Mouse (Mus musculus): ENCODE measurements at regions not wholly inside any gene's neighbourhood (a gene's known extent, or its start where the extent isn't known, plus 50 kb on each side); places are given as distances from the start of the nearest gene placed in this dataset.
"Not testable (repeated sequence)": the region's sequence is repeated elsewhere in the genome, so short reads cannot be mapped to it uniquely, and the experiment has no call there.

DNA sequence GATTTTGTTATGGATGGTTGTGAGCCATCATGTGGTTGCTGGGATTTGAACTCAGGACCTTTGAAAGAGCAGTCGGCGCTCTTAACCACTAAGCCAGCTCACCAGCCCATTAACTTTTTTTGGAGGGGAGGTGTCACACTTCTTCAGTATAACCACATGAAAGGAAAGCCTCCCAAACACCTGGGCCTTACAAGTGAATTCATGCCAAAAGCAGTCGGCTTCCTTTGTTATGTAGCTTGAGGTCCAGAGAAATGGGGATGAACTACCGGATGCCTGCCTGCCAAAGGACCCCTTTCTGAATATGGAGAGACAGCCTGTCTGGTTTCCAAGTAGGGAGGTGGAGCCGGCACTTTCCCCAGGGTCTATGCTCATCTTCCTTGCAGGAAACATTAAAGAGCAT is 80.6 kb upstream of the Fam174b start:
- no peak overlapping the region for H3K27ac ChIP-seq (ENCODE audit: low read length)
- H3K27me3 ChIP-seq (ENCODE audit: control insufficient read depth, insufficient read depth, low read length): no peaks in the 10 kb centered on the region
- ATAC-seq (ENCODE audit: insufficient read depth, low FRiP score): no peak
- no peak overlapping the region for H3K9ac ChIP-seq (ENCODE audit: low read length)
- H3K9me3 ChIP-seq (replicated peaks; ENCODE audit: control insufficient read depth, low read length): no peaks in the 10 kb centered on the region
- no peak overlapping the region for H3K4me2 ChIP-seq (ENCODE audit: low read depth, low read length)
- H3K4me1 ChIP-seq (ENCODE audit: control insufficient read depth, insufficient read depth, low read length): no peaks in the 10 kb centered on the region
- no peak overlapping the region for H3K4me3 ChIP-seq (replicated peaks; ENCODE audit: low read length)
- no peaks in the 10 kb centered on the region for H3K36me3 ChIP-seq (ENCODE audit: control insufficient read depth, insufficient read depth, low read length)
- 84% methylated on average over 5 of the region's 5 CpGs for WGBS

DNA sequence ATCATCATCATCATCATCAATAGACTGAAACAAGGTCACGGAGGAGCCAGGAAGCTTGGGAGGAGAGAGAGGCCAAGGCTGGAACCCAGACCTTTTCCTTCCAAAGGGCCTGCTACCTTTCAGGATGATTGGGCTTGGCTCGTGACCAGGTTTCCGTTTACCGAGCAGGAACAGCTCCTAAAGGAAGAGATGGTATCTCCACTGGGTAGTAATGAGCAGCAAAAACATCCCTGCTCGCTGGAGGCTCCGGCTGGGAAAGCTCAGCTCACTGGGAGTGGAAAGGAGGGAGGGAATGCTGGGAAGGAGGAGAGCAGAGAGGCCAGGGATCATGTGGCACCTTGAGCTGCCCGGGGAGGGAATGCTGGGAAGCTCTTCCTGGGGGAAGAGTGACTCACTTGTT is 82.8 kb upstream of the Fam174b start:
- no peaks in the 10 kb centered on the region for H3K9me3 ChIP-seq (replicated peaks; ENCODE audit: control insufficient read depth, low read length)
- no peak overlapping the region for H3K9ac ChIP-seq (ENCODE audit: low read length)
- no peak overlapping the region for H3K4me3 ChIP-seq (replicated peaks; ENCODE audit: low read length)
- H3K4me1 ChIP-seq (ENCODE audit: control insufficient read depth, insufficient read depth, low read length): no peaks in the 10 kb centered on the region
- WGBS: 43% methylated on average over 7 of the region's 7 CpGs
- no peaks in the 10 kb centered on the region for H3K36me3 ChIP-seq (ENCODE audit: control insufficient read depth, insufficient read depth, low read length)
- H3K27me3 ChIP-seq (ENCODE audit: control insufficient read depth, insufficient read depth, low read length): no peaks in the 10 kb centered on the region
- ATAC-seq (ENCODE audit: insufficient read depth, low FRiP score): no peak
- no peak overlapping the region for H3K27ac ChIP-seq (ENCODE audit: low read length)
- no peak overlapping the region for H3K4me2 ChIP-seq (ENCODE audit: low read depth, low read length)

DNA sequence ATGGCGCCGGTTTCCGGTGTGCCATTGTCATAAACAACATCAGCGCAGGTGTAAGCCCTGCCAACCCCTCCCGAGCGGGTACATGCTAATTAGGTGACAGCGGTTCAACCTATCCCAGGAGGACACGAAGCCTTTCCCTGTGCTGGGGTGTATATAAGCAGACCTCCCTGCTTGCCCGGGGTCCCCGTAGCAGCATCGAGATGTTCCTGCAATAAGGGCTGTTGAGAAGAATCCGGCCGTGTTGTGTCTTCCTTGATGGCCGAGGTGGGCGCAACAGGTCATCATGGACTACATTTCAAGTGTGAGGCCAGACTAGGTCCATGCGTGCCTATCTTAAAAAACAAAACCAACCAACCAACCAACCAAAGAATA is 83.7 kb upstream of the Fam174b start:
- not testable (repeated sequence) for H3K4me1 ChIP-seq (ENCODE audit: control insufficient read depth, insufficient read depth, low read length); H3K4me2 ChIP-seq (ENCODE audit: low read depth, low read length); H3K36me3 ChIP-seq (ENCODE audit: control insufficient read depth, insufficient read depth, low read length); H3K9me3 ChIP-seq (replicated peaks; ENCODE audit: control insufficient read depth, low read length); H3K27ac ChIP-seq (ENCODE audit: low read length); H3K4me3 ChIP-seq (replicated peaks; ENCODE audit: low read length); H3K9ac ChIP-seq (ENCODE audit: low read length); ATAC-seq (ENCODE audit: insufficient read depth, low FRiP score); H3K27me3 ChIP-seq (ENCODE audit: control insufficient read depth, insufficient read depth, low read length)
- WGBS: 94% methylated on average over 16 of the region's 16 CpGs

DNA sequence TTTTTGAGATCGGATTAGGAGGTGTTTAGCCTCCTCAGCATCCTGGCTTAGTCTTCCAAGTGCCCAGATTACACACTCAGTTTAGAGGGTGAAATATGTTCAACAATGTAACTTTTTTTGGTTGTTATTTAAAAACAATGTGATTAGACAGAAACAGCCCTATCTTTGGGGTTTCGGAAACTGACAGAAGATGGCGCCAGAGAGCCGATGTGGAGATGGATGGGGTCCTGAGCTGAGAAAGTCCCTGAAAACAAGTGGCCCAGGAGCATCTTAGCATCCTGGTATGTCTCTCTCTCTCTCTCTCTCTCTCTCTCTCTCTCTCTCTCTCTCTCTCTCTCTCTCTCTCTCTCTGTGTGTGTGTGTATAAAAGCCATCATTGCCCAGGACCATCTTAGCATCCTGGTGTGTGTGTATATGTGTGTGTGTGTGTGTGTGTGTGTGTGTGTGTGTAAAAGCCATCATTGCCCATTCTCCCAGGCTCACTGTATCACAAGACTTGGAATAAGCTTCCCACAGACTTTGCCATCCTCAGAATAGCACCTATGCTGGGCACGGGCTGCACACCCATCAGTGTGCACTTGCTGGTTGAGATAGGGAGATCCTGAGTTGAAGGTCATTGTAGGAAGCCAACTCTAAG is 84.2 kb upstream of the Fam174b start:
- no peak overlapping the region for H3K9ac ChIP-seq (ENCODE audit: low read length)
- 23% methylated on average over 5 of the region's 5 CpGs for WGBS
- ATAC-seq (ENCODE audit: insufficient read depth, low FRiP score): no peak; the same call in 1 of the 2 replicates
- H3K4me3 ChIP-seq (replicated peaks; ENCODE audit: low read length): no peak overlapping the region
- H3K27ac ChIP-seq (ENCODE audit: low read length): no peak overlapping the region
- no peaks in the 10 kb centered on the region for H3K4me1 ChIP-seq (ENCODE audit: control insufficient read depth, insufficient read depth, low read length)
- H3K36me3 ChIP-seq (ENCODE audit: control insufficient read depth, insufficient read depth, low read length): no peaks in the 10 kb centered on the region
- no peaks in the 10 kb centered on the region for H3K9me3 ChIP-seq (replicated peaks; ENCODE audit: control insufficient read depth, low read length)
- H3K4me2 ChIP-seq (ENCODE audit: low read depth, low read length): no peak overlapping the region
- no peaks in the 10 kb centered on the region for H3K27me3 ChIP-seq (ENCODE audit: control insufficient read depth, insufficient read depth, low read length)

DNA sequence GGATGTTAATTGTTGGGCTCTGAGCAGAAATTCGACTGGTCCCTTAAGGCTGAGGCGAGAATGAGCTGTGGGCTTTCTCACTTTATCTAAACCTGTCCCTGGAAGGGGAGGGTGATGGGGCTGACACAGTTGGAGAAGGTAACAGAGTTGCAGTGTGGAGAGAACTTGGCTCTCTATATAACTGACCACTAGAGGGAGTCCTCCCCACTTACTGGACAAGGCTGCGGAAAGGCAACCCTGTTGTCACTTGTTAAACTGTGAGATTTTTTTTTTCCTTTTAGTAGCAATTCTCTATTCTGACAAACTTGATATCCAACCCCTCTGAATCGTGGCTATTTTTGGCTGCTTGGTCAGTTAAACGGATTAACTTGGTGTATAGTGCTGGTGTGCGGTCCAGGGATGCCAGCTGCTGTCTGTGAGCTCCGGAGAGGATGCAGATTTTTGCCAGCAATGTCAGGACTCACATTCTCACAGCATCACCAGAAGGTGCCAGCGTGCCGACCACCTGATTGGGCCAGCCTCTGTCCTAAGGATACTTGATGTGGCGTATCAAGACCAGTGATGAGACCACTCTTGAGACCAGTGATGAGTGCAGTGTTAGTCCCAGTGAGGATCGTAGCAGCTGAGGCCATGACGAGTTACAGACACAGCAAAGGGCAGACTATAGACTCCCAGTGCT is 85.8 kb upstream of the Fam174b start:
- Histone ChIP-seq H3K9me3 (replicated peaks; ENCODE audit: control insufficient read depth, low read length) (no peaks in the 10 kb centered on the region), H3K9ac (ENCODE audit: low read length) (peak overlapping the region; percentile 40; the same call in 1 of the 2 replicates), H3K4me1 (ENCODE audit: control insufficient read depth, insufficient read depth, low read length) (no peaks in the 10 kb centered on the region), H3K4me2 (ENCODE audit: low read depth, low read length) (0 out of 2 replicates have a peak overlapping the region, but pooled peaks have one; percentile 25), H3K27me3 (ENCODE audit: control insufficient read depth, insufficient read depth, low read length) (no peaks in the 10 kb centered on the region), H3K36me3 (ENCODE audit: control insufficient read depth, insufficient read depth, low read length) (no peaks in the 10 kb centered on the region), H3K27ac (ENCODE audit: low read length) (no peak overlapping the region), H3K4me3 (replicated peaks; ENCODE audit: low read length) (no peak overlapping the region)
- peak; percentile 53; the same call in 1 of the 2 replicates for ATAC-seq (ENCODE audit: insufficient read depth, low FRiP score)
- 28% methylated on average over 12 of the region's 12 CpGs for WGBS

DNA sequence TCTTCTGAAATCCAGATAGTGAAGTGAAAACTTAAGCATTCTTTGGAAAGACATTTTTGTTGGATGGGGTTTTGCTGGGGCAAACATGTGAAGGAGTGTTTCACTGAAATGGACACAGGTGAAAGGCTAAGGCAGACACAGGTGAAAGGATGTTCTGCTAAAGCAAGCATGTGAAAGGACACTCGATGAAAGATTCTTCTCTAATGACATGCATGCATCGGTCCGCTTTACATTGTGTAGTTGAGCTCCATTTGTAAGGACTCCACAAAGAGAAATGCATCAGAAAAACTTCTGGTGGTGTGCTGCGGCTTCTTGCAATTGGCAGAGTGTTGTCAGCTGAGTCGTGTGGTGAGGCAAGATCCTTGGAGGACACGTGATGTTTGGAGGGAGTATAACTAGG is 89.2 kb upstream of the Fam174b start:
- ATAC-seq (ENCODE audit: insufficient read depth, low FRiP score): no peak
- Histone ChIP-seq H3K9me3 (replicated peaks; ENCODE audit: control insufficient read depth, low read length) (no peaks in the 10 kb centered on the region), H3K4me1 (ENCODE audit: control insufficient read depth, insufficient read depth, low read length) (no peaks in the 10 kb centered on the region), H3K27ac (ENCODE audit: low read length) (no peak overlapping the region), H3K36me3 (ENCODE audit: control insufficient read depth, insufficient read depth, low read length) (no peaks in the 10 kb centered on the region), H3K9ac (ENCODE audit: low read length) (no peak overlapping the region), H3K4me2 (ENCODE audit: low read depth, low read length) (no peak overlapping the region), H3K27me3 (ENCODE audit: control insufficient read depth, insufficient read depth, low read length) (no peaks in the 10 kb centered on the region), H3K4me3 (replicated peaks; ENCODE audit: low read length) (no peak overlapping the region)
- 93% methylated on average over 6 of the region's 6 CpGs for WGBS

DNA sequence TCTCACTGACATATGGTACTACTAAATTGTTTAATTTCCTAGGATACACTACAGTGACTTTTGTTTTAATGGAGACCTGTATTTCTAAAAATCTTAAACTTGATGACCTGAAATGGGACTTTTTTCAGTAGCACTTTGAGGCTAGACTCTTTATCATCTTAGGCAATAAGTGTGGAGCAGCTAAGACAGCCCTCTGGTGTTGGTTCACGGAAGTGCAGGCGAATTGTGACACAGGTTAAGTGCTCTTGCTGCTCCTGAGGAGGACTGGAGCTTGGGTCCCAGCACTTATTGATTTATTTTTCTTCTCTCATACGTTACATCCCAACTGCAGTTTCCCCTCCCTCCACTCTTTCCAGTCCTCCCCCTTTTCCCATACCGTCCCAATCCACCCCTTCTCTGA is 92.1 kb upstream of the Fam174b start:
- no peak for ATAC-seq (ENCODE audit: insufficient read depth, low FRiP score)
- no peaks in the 10 kb centered on the region for H3K27me3 ChIP-seq (ENCODE audit: control insufficient read depth, insufficient read depth, low read length)
- WGBS: 27% methylated on average over 4 of the region's 4 CpGs
- H3K27ac ChIP-seq (ENCODE audit: low read length): no peak overlapping the region
- H3K4me2 ChIP-seq (ENCODE audit: low read depth, low read length): no peak overlapping the region
- H3K4me1 ChIP-seq (ENCODE audit: control insufficient read depth, insufficient read depth, low read length): no peaks in the 10 kb centered on the region
- no peaks in the 10 kb centered on the region for H3K36me3 ChIP-seq (ENCODE audit: control insufficient read depth, insufficient read depth, low read length)
- no peak overlapping the region for H3K9ac ChIP-seq (ENCODE audit: low read length)
- no peak overlapping the region for H3K4me3 ChIP-seq (replicated peaks; ENCODE audit: low read length)
- H3K9me3 ChIP-seq (replicated peaks; ENCODE audit: control insufficient read depth, low read length): no peaks in the 10 kb centered on the region

DNA sequence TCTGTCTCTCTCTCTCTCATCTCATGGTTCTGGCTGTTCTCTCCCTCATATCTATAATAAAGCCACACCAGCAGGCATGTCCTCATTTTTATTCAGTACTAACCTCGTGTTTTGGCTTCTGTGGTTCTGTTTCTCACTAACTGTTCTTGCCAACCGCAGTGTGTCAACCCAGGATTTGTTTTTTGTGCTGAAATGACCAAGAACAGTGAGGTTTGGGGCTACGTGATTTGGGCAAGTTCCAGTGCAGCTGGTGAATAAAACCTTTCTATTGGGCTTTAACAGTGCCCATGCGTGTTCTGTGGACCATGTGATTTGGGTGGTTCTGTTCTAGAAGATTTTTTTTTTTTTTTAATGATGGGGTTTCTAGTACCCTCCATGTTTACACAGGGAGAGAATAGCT is 93.0 kb upstream of the Fam174b start:
- no peaks in the 10 kb centered on the region for H3K9me3 ChIP-seq (replicated peaks; ENCODE audit: control insufficient read depth, low read length)
- no peak overlapping the region for H3K27ac ChIP-seq (ENCODE audit: low read length)
- H3K4me3 ChIP-seq (replicated peaks; ENCODE audit: low read length): no peak overlapping the region
- ATAC-seq (ENCODE audit: insufficient read depth, low FRiP score): no peak
- no peak overlapping the region for H3K4me2 ChIP-seq (ENCODE audit: low read depth, low read length)
- no peaks in the 10 kb centered on the region for H3K4me1 ChIP-seq (ENCODE audit: control insufficient read depth, insufficient read depth, low read length)
- WGBS: 77% methylated on average over 4 of the region's 4 CpGs
- H3K27me3 ChIP-seq (ENCODE audit: control insufficient read depth, insufficient read depth, low read length): no peaks in the 10 kb centered on the region
- H3K36me3 ChIP-seq (ENCODE audit: control insufficient read depth, insufficient read depth, low read length): no peaks in the 10 kb centered on the region
- no peak overlapping the region for H3K9ac ChIP-seq (ENCODE audit: low read length)

DNA sequence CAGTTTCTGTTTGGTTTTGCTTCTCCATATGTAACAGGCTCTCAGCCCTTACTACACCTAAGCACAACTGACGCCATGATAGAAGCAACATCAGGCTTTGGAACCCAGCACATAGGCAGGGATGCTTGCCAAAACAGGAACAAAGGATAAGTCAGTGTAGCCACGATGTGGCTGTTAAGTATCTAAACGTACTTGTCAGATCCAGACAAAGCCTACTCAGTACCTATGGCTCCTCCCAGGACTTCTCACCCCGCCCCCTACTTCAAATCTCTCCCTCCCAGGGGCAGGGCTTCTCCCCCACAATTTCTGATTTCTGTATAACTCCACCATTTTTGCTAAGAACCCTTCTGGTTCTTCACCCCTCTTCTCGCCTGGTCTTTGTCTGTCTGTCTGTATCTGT is 93.4 kb upstream of the Fam174b start:
- WGBS: 56% methylated on average over 5 of the region's 5 CpGs
- H3K9ac ChIP-seq (ENCODE audit: low read length): no peak overlapping the region
- no peaks in the 10 kb centered on the region for H3K27me3 ChIP-seq (ENCODE audit: control insufficient read depth, insufficient read depth, low read length)
- H3K9me3 ChIP-seq (replicated peaks; ENCODE audit: control insufficient read depth, low read length): no peaks in the 10 kb centered on the region
- H3K27ac ChIP-seq (ENCODE audit: low read length): no peak overlapping the region
- H3K4me1 ChIP-seq (ENCODE audit: control insufficient read depth, insufficient read depth, low read length): no peaks in the 10 kb centered on the region
- H3K4me3 ChIP-seq (replicated peaks; ENCODE audit: low read length): no peak overlapping the region
- no peak overlapping the region for H3K4me2 ChIP-seq (ENCODE audit: low read depth, low read length)
- H3K36me3 ChIP-seq (ENCODE audit: control insufficient read depth, insufficient read depth, low read length): no peaks in the 10 kb centered on the region
- ATAC-seq (ENCODE audit: insufficient read depth, low FRiP score): no peak
